In the genomic region with DNA sequence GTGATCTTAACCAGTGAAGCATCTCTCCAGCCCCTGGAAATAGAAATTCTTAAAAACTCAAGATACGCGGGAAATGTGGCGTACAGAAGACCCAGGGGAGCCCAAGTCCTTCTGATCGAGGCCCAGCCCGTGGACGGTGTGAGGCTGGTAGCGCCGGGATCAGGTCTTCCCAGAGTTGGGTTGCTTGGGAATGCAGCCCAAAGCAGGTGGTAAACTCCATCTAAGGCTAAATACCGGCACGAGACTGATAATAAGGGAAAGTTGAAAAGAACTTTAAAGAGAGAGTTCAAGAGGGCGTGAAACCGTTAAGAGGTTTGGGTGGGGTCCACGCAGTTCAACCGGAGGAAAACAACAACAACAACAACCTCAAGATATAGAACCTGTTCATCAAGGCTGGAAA, we compare ENCODE assay signal across 9 mouse cellular contexts. TPM values are rescaled to one million over a fixed set of nuclear protein-coding genes. Genes with fewer than 3 reads are reported as not detected.
A peak's percentile ranks its signal among the peaks of the same experiment; 100 is the strongest.
DNase-seq lines count a peak whose midpoint lies in the region; ATAC-seq and TF ChIP-seq lines count a peak whose summit lies in the region.
"Had no signal": no experiment of that assay in that cellular context is flagged by ENCODE, and none has a peak within 500 bp of the region (broad histone marks: within the 10 kb centered on the region; RNA-seq: fewer than 3 reads in every experiment).

No protein-coding gene starts in this region.

- H3K27me3 ChIP-seq in splenic B cell, adult 2 months (ENCODE audit: control insufficient read depth, insufficient read depth, low read length, poor library complexity, severe bottlenecking): no peaks in the 10 kb centered on the region

- H3K27ac ChIP-seq in gastrocnemius, adult 2 months: no peak overlapping the region

- no peak for TF ChIP-seq CTCF in gastrocnemius, adult 2 months (IDR thresholded peaks at IDR 0.05)

- H3K36me3 ChIP-seq in splenic B cell, adult 2 months (ENCODE audit: control insufficient read depth, insufficient read depth, low read length, poor library complexity, severe bottlenecking): no peaks in the 10 kb centered on the region

- no peak for ATAC-seq in frontal cortex, adult (ENCODE audit: low TSS enrichment)

- H3K4me3 ChIP-seq in gastrocnemius, adult 2 months: no peak overlapping the region
- H3K4me3 ChIP-seq: megakaryocyte, embryonic 14.5 days had no signal

- intact Hi-C loops in gastrocnemius, adult 2 months (cut with DNase I): no loop called here

- DNase-seq in gastrocnemius, adult 2 months: peak; percentile 35
- no peak for DNase-seq in gastrocnemius, postnatal 25 days
- DNase-seq in retina, adult 2 months (ENCODE audit: low read depth, low spot score): peak; percentile 15
- DNase-seq in retina, postnatal 1 day: no peak
- DNase-seq in c-Kit-positive CD71-negative TER-119-negative erythroid progenitor cells, embryonic 14.5 days (ENCODE audit: low read depth): peak; percentile 49
- DNase-seq in kidney, postnatal 4 days: peak; percentile 26 to 40
- peak; percentile 78 for DNase-seq in splenic B cell, adult 2 months (ENCODE audit: low read depth, low spot score)

RNA-seq across cellular contexts. Expression of a gene that starts 25.3 kb away (rescaled TPM):
- total RNA-seq in gastrocnemius, adult 2 months (2021): not detected
- not detected for total RNA-seq in gastrocnemius, postnatal 25 days (2021)

RNA-seq across cellular contexts. Expression of a gene that starts 46.0 kb away (rescaled TPM):
- total RNA-seq in gastrocnemius, adult 2 months (2021): under 1 TPM; 0.20 to 0.31 TPM
- total RNA-seq in gastrocnemius, postnatal 25 days (2021): under 1 TPM; 0.27 to 0.33 TPM

RNA-seq across cellular contexts. Expression of a gene that starts 46.6 kb away (rescaled TPM):
- total RNA-seq in gastrocnemius, adult 2 months (2021): 10 to 100 TPM; 10.1 to 12.2 TPM
- 10 to 100 TPM; 13.4 to 15.0 TPM for total RNA-seq in gastrocnemius, postnatal 25 days (2021)

Comparison
In these comparisons a context has a peak if more than half of its experiments do, and no peak if none do; other contexts are left out.
1. DNase-seq: peak in gastrocnemius, adult 2 months (single experiment), retina, adult 2 months (single experiment), c-Kit-positive CD71-negative TER-119-negative erythroid progenitor cells, embryonic 14.5 days (single experiment), kidney, postnatal 4 days (2 of 2) and splenic B cell, adult 2 months (single experiment); none in gastrocnemius, postnatal 25 days (single experiment) and retina, postnatal 1 day (single experiment).